Mouse (Mus musculus) inflammation-experienced regulatory T-cells, adult 6 months (primary cell): ENCODE data around the gene Dok1. TPM values are rescaled to one million over a fixed set of nuclear protein-coding genes. Genes with fewer than 3 reads are reported as not detected.

Experiments
- ATAC-seq: one replicate; pipeline ENCODE4 v1.8.0; 2017
- polyA plus RNA-seq, 3 experiments: library from polyadenylated mRNA; unstranded; fragments of 100-300 nt; shearing (Covaris generic); gene quantifications; one replicate each; pipeline ENCODE4 v1.2.1; 2017

The Dok1 gene
- polyA plus RNA-seq, 3 experiments from 2014 or later = 23.6 to 36.1 (median 30.4) TPM

DNA sequence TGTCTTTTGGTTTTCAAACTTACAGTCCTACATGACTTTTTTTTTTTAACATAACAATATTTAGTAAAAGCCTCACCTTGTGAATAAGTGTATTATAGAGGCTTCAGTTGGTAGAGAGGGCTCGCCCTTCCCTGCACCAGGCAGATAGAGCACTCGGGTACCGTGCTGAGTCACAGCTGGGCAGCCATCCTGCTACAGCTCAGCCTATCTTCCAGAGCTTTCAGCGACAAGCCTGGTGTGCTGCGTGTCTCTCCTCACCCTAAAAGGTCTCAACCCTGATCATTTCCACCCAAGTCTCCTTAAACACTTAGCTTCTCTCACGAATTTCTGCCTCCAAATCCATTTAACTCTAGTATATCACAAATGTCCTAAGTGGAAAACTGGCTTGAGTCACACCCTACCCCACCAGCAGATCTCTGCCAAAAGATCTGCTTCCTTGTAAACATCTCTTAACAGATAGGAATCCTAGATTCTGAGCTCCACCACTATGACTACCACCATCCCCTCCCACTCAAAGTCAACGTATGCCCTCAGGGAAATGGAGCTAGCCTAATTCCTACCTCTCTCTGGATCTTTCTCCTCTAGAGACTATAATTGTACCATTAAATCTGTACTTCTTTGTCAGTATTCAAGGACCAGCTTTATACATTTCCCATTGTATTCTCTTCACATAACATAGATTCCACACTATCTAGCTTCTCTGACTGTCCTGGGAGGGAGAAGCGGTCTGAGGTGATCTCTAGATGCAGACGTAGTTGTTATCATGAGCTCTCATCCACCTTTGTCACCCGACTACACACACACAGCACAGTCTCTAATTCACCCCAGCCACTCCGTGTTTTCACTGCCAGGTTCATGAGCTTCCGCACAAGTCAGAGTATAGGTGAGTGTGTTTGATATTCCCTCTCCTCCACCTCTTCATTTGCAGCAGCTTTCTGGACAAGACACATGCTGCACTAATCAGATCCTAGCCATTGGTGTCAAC lies 18.5 kb downstream of the Dok1 start:
- ATAC-seq = no peak

DNA sequence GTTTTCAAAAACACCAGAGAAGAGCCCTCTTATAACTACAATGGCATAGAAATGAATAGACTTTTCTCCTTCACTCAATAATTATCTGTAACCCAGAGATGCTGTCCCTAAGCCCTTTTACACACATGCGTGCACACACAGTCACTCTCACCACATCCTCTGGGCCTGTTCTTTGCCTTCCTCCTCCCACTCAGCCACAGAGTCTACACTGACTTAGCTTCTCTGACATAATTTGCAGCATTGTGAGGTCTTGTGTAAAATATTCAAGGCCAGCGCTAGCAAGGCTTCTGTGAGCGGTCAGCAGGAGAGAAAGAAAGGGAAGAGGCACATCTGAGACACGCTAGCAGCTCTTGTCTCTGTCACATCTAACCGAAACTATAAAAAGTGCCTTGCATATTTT lies 19.8 kb downstream of the Dok1 start:
- peak; percentile 89 for ATAC-seq

DNA sequence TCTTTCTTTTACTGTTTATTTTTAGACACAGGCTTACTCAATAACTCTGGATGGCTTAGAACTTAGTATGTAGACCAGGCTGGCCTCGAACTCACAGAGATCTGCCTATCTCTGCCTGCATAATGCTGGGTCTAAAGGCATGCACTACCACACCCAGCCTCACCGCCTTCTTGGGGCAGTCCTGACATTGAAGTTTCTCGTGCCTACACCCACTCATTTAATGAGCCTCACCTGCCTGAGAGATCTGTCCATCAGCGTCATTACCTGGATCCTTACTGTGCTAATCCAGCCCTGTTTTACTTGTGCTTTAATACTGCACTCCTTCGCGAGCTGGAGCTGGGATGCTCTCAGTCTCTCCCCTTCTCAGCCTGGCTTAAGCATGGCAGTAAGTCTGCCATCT lies 21.5 kb downstream of the Dok1 start:
- no peak for ATAC-seq

GRCm38 (mm10) chr6:83011255-83011654 lies 22.0 kb downstream of the Dok1 start:
- no peak for ATAC-seq

- ATAC-seq = peak; percentile 77
Measured at GRCm38 (mm10) chr6:83010010-83010409, 23.3 kb downstream of the Dok1 start.

GRCm38 (mm10) chr6:83008659-83009058 lies 24.6 kb downstream of the Dok1 start:
- ATAC-seq = no peak

DNA sequence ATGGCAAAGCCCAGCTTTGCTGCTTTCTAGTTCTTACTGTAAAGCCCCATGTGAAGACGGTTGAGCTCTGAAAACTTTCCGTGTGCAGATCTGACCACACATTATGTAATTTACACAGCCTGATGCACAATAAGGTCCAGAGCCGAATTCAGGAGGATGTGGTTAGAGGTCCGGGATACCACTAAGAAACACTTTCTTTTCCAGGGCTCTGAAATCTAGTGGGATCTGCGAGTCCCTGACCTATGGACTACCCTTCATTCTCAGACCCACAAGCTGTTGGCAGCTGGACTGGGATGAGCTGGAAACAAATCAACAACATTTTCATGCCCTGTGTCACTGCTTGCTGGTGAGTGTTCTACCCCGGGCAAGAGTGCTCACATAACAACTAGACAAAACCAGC lies 27.2 kb downstream of the Dok1 start:
- ATAC-seq = no peak

GRCm38 (mm10) chr6:83005444-83006011 lies 27.7 kb downstream of the Dok1 start:
- no peak for ATAC-seq

DNA sequence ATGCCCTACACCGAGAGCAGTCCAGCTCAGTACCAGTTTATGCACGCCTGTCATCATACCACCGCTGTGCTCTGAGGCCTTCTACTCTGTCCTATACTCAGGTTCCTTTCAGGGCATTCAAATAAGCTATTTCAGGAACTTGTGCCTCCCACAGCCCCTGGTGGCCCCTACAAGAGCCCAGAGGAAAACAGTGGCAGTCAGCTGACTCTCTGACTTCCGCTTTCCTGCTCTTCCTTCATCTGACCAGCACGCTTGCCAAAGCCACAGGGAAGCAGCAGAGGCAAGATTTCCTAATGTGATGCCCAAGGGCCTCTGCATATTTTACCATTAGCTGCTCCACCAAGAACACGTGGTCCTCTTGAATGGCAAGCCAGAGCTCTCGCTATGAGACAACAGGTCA lies 28.4 kb downstream of the Dok1 start:
- ATAC-seq = no peak

GRCm38 (mm10) chr6:83004309-83004708 lies 29.0 kb downstream of the Dok1 start:
- no peak for ATAC-seq

- no peak for ATAC-seq
Measured at GRCm38 (mm10) chr6:83003850-83004249, 29.4 kb downstream of the Dok1 start.

- ATAC-seq = no peak
Measured at GRCm38 (mm10) chr6:83003082-83003481, 30.2 kb downstream of the Dok1 start.

- ATAC-seq = no peak
Measured at GRCm38 (mm10) chr6:82999986-83000385, 33.3 kb downstream of the Dok1 start.

DNA sequence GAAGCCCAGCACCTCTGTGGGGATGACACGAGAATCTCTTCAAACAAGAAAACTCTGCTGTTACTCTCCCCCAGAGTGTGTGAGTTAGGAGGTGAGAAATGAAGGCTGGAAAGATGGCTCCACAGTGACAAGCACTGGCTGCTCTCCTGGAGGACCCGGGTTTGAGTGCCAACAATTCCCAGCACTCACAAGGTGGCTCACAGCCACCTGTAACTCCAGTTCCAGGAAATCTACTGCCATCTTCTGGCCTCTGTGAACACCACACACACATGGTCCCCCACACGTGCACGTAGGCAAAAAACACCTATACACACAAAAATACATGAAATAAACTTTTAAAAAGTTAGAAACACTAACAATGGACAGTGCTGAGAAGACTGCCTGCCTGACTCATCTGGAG lies 34.9 kb downstream of the Dok1 start:
- no peak for ATAC-seq

DNA sequence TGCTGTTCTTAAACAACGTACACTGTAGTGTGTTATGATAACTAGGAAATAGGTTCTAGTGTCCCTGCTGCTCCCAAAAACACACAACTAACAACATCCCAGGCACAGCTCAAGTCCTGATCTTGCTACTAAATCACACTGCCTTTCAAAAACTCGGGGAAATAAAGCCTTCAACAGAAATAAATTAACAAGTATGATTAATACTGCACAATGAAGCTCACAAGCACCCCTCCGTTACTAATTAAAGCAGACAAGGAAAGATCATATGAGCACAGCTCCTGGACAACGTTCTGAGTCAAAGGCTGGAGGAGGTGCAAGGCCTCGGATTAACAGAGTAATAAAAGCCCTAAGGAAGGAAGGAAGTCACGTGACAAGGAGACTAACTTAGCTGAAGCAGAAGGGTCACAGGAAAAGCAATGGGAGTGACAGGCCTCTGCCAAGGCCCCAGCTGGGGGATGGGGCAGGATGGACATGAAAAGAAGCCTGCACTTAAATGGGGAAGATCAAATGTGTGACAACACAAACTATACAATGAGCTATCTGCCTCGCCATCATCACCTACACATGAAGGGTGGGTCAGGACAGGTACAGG lies 35.7 kb downstream of the Dok1 start:
- no peak for ATAC-seq

- peak; percentile 94 for ATAC-seq
Measured at GRCm38 (mm10) chr6:82996740-82997315, 36.4 kb downstream of the Dok1 start.

DNA sequence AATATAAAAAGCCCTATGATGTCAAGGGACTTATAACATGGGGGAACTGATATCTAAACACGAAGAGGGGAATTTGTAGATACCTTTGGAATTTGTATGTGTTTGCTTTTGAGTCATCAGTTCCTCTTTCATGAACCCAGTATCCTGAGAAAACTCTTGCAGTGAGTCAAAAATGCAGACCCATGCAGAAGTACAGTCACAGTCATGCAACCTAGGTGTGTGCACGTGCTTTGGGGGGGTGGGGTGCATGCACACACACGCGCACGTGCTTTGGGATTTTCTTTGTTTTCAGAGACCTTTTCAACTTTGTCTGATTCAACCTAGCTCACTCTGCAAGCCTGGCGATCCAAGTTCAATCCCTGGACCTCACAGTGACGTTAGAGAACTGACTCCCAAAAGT lies 38.9 kb downstream of the Dok1 start:
- no peak for ATAC-seq

- ATAC-seq = no peak
Measured at GRCm38 (mm10) chr6:82993696-82994095, 39.6 kb downstream of the Dok1 start.

- ATAC-seq = no peak
Measured at GRCm38 (mm10) chr6:82987411-82987971, 45.8 kb downstream of the Dok1 start.
